Mouse (Mus musculus): ENCODE measurements around the gene Plcg2.

Plcg2 gene

DNA sequence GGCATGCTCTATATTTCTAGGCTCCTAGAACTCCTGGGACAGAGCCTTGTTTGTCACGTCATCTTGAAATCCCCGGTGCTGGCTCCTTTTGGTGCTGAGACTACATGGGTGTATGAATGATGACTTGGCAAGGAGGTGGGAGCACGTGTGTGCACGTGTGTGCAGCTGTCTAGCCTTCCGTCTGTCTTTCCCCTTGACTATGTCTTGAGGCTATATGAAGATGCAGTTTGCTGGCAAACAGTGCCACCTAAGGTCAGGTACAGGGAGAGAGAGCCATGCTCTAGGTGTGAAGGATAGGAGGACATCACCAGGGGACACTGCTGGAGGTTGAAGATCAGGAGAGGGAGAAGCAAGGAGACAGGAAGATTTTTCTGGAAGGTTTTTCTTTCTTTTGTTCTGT, 49.9 kb downstream of the Plcg2 start:
- DNase-seq (ENCODE audit: low spot score): no peak

DNA sequence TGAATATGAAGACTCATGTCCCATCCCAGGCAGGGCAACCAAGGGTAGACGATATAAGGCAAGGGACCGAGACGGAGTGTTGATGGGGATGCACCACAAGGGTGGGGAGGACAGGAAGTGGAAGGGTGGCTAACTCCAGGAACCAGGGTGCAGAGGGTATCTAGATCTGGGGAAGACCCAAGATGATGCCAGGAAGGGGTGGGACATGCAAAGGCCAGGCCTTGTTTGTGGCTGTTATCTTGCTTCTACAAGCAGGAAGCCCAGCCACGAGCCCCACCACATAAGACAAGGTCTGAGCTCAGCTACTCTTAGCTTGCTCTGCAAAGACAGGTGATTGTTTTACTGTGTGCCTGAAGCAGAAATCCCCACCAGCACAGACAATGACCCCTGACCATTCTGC, 50.4 kb downstream of the Plcg2 start:
- no peak for DNase-seq (ENCODE audit: low spot score)

DNA sequence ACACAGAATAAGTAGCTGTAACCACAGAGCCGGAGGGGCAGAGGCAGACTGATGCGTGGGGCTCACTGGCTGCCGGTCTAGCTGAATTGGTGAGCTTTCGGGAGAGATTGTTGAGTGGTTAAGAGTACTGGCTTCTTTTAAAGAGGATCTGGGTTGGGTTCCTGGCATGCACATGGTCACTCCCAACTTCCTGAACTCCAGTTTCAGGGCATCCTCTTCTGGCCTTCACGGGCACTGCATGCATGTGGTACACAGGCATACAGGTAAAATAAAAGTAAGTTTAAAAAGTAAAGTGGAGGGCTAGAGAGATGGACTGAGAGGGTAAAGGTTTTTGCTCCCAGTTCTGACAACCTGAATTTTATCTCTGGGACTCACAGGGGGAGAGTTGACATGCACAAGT, 52.4 kb downstream of the Plcg2 start:
- no peak for DNase-seq (ENCODE audit: low spot score)

DNA sequence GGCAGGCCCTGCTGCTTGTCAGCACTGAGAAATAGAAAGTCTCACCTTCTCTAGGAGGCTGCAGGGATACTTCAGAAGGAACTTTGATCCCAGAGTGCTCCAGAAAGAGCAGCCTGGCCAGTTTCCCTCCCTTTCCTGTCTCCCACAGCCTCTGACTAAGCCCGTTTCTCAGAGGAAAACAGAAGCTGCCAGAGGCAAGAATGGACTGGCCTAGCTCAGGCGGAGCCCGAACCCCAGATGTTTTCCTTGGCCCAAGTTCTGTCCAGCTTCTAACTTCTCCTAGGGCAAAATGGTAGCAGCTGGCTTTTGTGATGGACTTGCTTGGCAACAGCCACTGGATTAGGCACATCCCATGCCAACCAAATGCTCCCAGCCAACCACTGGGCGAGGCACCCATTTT, 62.9 kb downstream of the Plcg2 start:
- no peak for DNase-seq (ENCODE audit: low spot score)

DNA sequence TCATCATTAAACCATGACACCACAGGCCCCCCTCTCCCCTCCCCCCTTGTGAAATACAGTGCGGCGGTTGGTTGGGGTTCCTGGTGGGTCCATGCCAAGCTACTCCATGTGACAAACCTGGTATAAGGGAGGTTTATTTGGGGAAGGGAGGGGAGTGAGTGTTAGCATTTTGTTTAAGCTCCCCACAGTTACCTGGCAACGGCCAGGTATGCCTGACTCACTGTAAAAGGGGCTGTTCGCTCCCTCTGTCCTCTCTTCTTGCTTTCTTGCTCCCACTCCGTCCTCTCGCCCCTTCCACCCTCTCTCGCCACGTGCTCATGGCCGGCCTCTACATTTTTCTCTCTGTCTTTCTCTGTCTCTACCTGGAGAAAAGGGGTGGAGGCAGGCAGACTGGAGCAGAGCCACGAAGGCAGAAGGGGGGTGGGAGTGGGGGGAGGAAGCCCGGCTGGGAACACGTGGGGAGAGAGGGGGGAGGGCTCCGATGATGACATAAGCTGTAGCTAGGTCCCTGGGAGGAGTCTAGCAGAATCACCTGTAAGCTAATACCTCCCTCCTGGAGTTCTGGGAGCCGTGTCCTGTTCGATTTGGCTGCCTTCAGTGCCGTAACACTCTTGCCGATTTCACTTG, 63.8 kb downstream of the Plcg2 start:
- DNase-seq (ENCODE audit: low spot score): no peak

DNA sequence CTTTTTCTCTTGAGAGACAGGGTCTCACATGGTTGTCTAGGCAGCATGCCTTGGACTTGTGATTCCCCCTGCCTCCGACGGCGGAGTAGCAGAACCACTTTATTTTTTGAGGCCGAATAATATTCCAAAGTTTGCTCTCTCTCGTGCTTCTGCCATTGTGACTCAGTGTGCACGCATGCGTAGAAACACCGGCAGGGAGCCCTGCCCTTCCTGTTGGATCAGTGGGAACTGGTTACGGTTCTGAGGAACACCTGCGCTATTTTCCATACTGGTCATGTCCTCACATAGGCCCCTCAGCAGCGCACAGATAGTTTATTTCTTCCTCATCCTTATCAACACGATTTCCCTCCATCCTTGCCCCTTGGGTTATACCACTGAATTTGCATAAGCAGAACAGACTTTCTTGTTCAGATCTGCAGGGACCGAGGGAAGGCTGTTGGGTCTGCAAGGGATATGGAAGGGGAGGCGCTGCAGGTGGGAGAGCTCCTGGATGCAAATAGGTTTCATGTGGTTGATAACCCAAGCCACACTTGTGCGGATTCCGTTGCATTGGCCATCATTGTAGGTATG, 64.4 kb downstream of the Plcg2 start:
- no peak for DNase-seq (ENCODE audit: low spot score)

DNA sequence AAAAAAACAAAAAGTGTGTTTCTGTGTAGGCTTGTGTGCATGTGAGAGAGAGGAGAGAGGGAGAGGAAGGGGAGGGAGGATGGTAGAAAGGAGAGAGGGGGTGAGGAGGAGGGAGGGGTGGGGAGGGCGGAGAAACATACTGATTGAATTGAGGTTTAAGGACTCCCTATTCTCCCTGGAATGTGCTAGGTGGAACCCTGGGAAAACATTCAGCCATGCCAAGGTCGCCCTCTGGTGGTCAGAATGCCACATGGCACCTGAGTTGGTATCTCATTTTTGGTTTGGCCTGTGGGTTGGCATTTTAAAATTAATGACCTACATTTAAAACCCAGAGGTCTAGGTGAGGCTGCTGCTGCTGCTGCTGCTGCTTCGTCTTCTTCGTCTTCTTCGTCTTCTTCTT, 71.3 kb downstream of the Plcg2 start:
- DNase-seq (ENCODE audit: low spot score): peak; percentile 65

DNA sequence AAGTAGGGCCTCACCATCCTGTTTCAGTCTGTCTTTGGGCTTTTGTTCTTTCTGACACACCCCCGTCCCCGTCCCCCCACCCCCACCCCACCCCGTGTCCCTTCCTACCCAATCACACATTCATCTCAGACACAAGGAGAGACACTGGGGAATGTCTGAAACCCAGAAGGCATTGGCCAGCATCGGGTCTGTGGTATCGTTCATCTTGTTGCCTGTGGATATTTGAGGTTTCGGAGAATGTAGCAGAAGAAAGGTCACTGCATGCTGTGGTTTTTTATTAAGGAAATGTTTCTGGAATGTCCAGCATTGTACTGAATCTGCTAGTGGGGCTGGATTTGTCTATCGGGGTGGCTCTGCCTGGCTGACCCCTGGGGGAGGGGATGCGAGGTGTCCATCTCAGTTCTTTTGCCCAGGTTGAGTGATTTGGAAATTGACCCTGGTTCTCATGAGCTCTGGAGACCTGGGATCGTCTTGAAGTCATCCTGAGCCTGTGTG, 78.2 kb downstream of the Plcg2 start:
- no peak for DNase-seq (ENCODE audit: low spot score)

DNA sequence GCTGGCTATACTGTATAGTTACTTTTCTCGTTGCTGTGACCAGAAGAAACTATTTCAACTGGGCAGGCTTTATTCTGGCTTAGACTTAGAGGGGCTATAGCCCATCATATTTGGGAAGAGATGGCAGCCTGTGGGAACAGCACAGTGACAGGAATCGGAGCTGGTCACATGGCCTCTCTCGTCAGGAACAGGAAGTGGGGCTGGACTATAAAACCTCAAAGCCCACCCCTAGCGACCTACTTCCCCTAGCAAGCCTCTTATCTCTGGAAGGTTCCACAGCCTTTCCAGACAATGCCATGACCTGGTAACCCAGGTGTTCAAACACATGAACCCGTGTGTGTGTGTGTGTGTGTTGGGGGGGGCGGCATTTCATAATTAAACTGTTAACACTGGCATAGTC, 79.0 kb downstream of the Plcg2 start:
- no peak for DNase-seq (ENCODE audit: low spot score)

DNA sequence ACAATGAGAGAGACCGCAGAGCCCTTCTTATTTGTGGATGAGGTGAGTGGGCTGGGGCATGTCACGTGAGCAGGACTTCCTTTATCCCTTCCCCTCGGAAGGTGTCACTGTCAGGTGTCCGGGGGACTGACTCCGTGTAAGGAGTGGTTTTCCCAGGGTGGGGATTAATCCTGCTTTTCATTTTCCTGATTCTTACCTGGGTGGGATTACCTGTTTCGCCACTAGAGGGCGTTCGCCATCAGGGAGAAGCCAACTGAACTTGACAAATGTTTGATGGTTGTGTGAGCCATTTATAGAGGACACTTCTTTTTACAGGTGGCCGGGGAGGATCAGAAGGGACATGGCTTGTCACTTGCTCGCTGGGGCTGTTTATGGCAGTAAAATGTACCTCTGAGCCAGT, 79.8 kb downstream of the Plcg2 start:
- DNase-seq (ENCODE audit: low spot score): no peak

DNA sequence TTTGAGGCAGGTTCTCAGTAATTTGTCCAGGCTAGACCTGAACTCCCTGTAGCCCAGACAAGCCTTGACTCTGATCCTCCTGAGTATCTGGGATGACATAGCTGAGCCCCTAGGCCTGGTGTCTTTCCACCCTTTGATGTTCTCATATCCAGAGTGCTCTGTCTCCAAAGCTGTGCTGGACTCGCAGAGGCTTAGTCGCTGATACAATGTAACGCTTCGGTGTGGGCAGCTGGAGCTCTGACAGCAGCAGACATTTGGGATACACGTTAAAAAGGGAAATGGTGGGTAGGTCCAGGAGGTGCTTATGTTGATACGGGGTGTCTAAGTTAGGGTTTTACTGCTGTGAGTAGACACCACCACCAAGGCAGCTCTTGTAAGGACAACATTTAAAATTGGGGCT, 80.8 kb downstream of the Plcg2 start:
- DNase-seq (ENCODE audit: low spot score): no peak

DNA sequence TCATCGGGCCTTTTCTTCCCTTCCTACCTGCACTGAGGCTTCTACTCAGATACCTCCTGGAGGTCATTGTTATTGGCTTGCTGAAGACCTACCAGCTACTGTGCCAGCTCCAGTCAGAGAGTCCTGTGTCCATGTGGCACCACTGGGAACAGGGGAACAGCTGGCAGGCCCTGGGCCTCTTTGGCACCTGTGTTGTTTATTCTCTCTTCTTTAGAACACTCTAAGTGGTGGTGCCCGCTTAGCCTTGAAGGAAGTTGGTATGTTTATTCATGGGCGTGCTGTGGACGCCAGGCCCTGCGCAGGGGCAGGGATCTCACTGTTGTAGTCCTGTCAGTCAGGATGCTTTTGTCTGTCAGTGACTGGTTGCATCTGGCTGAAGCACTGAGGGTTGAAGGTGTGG, 95.8 kb downstream of the Plcg2 start:
- no peak for DNase-seq (ENCODE audit: low spot score)

DNA sequence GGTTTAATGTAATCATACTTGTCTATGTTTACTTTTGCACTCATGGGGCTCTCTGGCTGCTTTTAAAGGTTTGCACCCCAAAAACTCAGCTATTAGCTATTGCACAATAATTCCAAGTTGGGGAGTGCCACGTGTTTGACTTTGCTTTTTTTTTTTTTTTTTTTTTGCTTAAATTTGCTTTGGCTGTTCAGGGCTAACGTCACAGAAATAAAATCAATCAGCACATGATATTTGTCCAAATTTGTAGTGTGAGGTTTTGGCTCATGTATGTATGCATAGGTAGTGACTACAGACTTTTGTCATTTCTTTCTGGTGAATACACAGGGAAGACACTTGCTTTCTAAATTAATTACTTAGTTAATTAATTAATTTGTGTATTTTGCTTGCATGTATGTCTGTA, 96.9 kb downstream of the Plcg2 start:
- no peak for DNase-seq (ENCODE audit: low spot score)

DNA sequence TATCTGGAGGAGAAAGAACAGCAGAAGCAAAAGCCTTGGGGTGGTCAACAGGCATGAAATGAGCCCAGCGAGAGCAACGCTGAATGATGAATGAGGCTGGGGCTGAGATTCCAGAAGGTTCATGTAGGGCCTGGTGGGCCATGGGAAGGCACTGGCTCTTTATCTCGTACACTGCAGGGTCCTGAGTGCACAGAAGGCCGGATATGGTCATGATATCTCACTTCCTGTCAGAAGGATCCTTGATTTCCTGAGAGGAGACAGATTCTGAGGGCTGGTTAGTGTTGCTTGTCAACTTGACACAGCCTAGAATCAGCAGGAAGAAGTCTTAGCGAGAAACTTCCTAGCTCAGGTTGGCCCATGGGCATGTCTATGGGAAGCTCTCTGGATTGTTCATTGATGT, 98.7 kb downstream of the Plcg2 start:
- no peak for DNase-seq (ENCODE audit: low spot score)

DNA sequence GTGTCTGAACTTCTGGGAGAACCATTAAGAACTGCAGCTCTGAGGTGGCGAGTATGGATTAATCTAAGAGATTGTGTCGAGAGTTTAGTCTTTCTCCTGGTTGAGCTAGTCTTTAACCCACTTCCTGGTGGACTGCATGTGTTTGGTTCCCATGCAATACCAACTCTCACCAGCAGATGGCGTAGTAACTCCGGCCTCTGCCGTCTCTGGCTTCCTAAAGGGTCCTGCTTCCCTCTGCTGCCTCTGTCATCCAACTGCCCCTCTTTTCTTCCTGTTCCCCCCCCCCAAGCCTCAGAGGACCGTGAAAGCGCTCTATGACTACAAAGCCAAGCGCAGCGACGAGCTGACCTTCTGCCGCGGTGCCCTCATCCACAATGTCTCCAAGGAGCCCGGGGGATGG, 102.7 kb downstream of the Plcg2 start:
- no peak for DNase-seq (ENCODE audit: low spot score)

DNA sequence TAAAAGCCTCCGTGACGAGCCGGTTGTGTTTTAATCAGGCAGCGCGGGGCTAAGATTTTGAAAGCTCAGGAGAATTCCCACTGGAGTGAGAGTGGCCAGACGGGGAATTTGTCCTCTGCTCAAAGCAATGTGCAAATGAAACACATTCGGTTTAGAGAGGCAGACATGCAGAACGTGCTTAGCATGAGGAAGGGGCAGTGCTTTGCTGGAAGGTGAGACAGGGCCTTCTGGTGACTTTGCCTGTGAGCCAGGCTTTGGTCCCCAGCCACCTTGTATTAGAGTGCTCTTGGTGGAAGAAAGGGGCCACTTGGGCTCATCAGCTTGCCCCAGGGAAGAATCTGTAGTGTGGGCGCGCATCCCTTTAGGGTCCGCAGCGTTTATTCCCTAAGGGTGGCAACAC, 106.0 kb downstream of the Plcg2 start:
- DNase-seq (ENCODE audit: low spot score): no peak

DNA sequence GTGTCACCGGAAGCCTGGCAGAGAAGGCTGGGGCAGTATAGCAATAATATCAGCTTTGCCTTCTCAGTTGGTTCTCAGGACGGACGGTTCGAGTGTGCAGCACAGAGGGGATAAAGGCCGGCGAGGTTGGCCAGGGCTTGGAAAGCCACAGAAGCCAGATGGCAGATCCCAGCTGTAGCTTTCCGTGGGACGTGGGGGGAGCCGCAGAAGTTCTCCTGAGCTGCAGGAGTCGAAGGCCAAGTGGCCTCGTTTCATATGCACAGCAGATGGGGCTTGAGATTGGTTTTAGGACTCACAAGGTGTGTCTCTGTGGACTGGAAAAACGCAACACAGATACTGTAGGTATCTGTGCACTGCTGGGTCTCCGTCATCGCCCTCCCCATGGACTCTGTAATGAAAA, 106.6 kb downstream of the Plcg2 start:
- DNase-seq (ENCODE audit: low spot score): no peak

DNA sequence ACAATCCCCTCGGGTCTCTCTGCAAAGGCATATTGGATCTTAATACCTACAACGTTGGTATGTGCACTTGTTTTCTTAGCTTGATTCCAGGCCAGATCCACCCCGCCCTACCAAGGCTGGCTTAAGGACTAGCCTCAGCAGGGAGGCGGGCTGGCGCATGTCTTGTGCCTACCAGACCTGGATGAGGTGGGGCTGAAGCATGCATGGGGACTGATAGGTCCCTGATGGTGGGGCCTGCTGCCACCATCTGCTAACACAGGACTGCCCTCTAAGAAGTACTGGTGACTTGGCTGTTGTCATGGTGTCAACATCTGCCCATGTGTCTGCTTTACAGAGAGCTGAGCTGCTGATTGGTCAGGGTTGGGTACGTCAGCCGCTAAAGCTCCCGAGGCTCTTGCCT, 107.1 kb downstream of the Plcg2 start:
- no peak for DNase-seq (ENCODE audit: low spot score)

DNA sequence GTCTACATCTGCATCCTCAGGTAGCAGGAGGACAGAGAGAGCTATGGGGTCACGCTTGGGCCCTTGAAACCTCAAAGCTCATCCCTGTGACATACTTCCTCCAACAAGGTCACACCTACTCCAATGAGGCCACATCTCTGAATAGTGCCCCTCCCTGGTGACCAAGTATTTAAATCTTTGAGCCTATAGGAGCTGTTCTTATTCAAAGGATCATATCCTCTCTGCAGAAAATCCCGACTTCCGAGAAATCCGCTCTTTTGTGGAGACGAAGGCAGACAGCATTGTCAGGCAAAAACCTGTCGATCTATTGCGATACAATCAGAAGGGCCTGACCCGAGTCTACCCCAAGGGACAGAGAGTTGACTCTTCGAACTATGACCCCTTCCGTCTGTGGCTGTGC, 112.4 kb downstream of the Plcg2 start:
- DNase-seq (ENCODE audit: low spot score): no peak

DNA sequence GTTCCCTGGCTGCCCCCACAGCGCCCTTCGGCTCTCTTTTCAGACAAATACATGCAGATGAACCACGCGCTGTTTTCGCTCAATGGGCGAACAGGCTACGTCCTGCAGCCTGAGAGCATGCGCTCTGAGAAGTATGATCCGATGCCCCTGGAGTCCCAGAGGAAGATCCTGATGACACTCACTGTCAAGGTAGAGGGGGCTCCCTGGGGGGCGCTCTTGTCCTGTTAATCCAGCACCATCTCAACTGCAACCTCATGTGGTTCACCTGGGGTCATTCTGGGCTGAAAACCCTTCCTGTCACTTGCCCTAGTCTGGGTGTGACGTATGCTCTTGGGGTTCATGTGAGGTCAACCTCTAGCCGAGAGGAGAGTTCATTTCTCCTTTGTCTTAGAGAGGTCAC, 114.8 kb downstream of the Plcg2 start:
- no peak for DNase-seq (ENCODE audit: low spot score)

DNA sequence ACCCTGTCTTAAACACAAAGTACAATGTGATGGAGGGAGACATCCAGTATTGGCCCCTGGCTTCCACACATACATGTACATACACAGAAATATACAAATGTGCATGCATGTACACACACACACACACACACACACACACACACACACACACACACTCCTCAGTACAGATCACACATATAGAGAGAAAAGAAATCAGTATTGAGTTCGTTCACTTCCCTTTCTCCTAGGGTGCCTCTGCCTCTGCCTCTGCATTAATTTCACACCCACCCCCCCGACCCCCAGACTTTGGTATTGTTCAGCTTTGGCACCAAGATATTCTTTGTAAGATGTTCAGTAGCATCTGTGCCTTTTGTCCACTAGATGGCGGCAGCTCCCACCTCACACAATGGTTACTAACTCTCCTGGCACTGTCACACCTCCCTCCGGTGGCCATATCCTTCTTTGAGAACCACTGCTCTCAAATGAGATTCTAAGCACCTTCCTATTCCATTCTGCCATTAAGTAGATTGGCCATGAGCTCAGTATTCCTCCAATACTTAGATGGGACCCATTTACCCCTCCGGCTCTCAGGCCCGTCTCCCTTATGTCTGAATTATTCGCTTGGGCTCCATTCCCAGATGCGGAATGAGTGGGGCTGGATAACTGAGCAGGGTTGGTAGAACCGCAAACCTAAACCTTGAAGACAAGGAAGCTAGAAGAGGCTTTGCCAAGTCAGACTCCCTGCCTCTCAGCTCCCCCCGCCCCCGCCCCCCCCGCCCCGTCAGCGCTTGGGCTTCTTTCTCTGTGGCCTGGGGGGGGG, 128.1 kb downstream of the Plcg2 start:
- peak; percentile 15 for DNase-seq (ENCODE audit: low spot score)

DNA sequence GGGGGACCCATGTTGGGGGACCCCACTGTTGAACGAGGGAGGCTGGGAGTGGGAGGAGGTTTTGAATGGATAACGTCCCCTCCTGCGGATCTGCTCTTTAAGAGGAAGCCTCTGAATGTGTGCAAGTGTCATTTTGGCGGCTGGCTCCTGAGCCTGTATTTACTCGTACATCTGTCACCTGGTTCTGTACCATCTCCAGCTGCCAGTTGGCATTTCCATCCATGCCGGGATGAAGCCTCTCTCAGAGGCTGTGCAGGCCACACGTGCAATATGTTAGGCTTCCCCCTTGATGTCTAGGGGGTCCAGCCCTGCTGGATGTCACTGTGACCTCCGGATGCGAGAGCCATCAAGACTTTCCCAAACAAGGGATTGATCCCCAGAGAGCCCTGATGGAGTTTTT, 129.0 kb downstream of the Plcg2 start:
- DNase-seq (ENCODE audit: low spot score): no peak

DNA sequence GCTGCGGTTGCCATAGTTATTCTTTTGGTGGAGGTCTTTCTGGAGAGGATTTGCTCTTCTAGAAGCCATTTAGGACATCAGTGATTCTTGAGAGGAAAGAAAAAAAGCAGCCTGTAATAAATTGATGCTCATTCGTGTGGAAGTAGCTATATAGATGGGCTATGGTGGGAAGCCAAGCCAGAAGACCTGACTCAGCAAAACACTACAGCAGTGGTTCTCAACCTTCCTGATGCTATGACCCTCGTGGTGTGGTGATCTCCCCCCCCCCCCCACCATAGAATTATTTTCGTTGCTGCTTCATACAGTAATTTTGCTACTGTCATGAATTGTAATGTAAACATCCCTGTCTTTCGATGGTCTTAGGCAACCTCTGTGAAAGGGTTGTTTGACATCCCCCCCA, 134.4 kb downstream of the Plcg2 start:
- no peak for DNase-seq (ENCODE audit: low spot score)

DNA sequence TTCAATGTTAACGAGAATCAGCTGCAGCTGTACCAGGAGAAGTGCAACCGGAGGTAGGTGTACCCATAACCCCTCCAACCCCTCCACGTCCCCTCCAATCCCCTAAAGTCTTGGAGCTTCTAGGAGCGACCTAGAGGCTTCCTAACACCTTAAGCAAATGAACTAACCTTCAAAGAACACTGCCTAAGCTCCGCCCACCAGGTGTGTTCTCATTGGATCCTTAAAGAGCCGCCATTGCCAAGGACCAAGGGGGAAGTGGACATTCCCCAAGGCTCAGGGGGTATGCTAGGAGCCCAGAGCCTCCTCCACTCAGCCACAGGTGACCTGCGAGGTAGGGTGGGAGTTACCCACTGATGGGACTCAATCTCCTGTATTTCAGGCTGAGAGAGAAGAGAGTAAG, 136.3 kb downstream of the Plcg2 start:
- DNase-seq (ENCODE audit: low spot score): no peak
